Comparison of ENCODE assay signal across 22 mouse cellular contexts in genomic region chr3:126940452-126940851, GRCm38 (mm10).
DNase-seq lines count a peak whose midpoint lies in the region; ATAC-seq and TF ChIP-seq lines count a peak whose summit lies in the region.
"Had no signal": no experiment of that assay in that cellular context is flagged by ENCODE, and none has a peak within 500 bp of the region (broad histone marks: within the 10 kb centered on the region; RNA-seq: fewer than 3 reads in every experiment).

No protein-coding gene starts in this region.

- H3K9me3 ChIP-seq in liver, embryonic 15.5 days (replicated peaks) = no peaks in the 10 kb centered on the region
- no peaks in the 10 kb centered on the region for H3K9me3 ChIP-seq in liver, embryonic 11.5 days (ENCODE audit: control insufficient read depth, low read length)
- H3K9me3 ChIP-seq in midbrain, embryonic 11.5 days (ENCODE audit: control insufficient read depth, low read length) = no peaks in the 10 kb centered on the region; the same call in 1 of the 2 replicates
- no peaks in the 10 kb centered on the region for H3K9me3 ChIP-seq in midbrain, embryonic 15.5 days
- H3K9me3 ChIP-seq in liver, postnatal 0 days (ENCODE audit: low read length) = no peaks in the 10 kb centered on the region
- H3K9me3 ChIP-seq: forebrain, embryonic 10.5 days; forebrain, embryonic 13.5 days; hindbrain, embryonic 12.5 days; hindbrain, embryonic 15.5 days had no signal

- H3K27me3 ChIP-seq in liver, embryonic 15.5 days = no peaks in the 10 kb centered on the region
- H3K27me3 ChIP-seq in liver, embryonic 11.5 days (replicated peaks; ENCODE audit: control insufficient read depth, insufficient read depth, low read length) = no peaks in the 10 kb centered on the region
- H3K27me3 ChIP-seq in midbrain, embryonic 11.5 days (ENCODE audit: control insufficient read depth, insufficient read depth, low read length) = no peaks in the 10 kb centered on the region
- H3K27me3 ChIP-seq in midbrain, embryonic 15.5 days (replicated peaks) = no peaks in the 10 kb centered on the region
- H3K27me3 ChIP-seq in liver, postnatal 0 days (ENCODE audit: insufficient read depth, low read length) = no peaks in the 10 kb centered on the region
- H3K27me3 ChIP-seq: forebrain, embryonic 13.5 days; hindbrain, embryonic 12.5 days; hindbrain, embryonic 15.5 days had no signal

- H3K4me1 ChIP-seq in liver, embryonic 15.5 days (replicated peaks) = no peaks in the 10 kb centered on the region
- H3K4me1 ChIP-seq in liver, embryonic 11.5 days (replicated peaks; ENCODE audit: control insufficient read depth, insufficient read depth, low read length) = no peaks in the 10 kb centered on the region
- peaks cover 2% of the 10 kb centered on the region; the same call in 1 of the 2 replicates for H3K4me1 ChIP-seq in midbrain, embryonic 11.5 days (ENCODE audit: control insufficient read depth, insufficient read depth, low read length)
- H3K4me1 ChIP-seq in midbrain, embryonic 15.5 days = no peaks in the 10 kb centered on the region
- H3K4me1 ChIP-seq in liver, postnatal 0 days (ENCODE audit: insufficient read depth) = no peaks in the 10 kb centered on the region
- H3K4me1 ChIP-seq: forebrain, embryonic 13.5 days; hindbrain, embryonic 12.5 days; hindbrain, embryonic 15.5 days had no signal

- TF ChIP-seq EP300 in liver, postnatal 0 days (IDR thresholded peaks at IDR 0.05; ENCODE audit: low read depth) = no peak

- no peak for DNase-seq in liver, embryonic 11.5 days (ENCODE audit: low spot score)
- DNase-seq in midbrain, embryonic 11.5 days (ENCODE audit: low spot score, missing footprints) = no peak
- no peak for DNase-seq in liver, postnatal 0 days
- DNase-seq: adrenal gland, adult 2 months; adrenal gland, postnatal 14 days; cerebellum, adult 11 months; cerebellum, adult 2 months; cerebellum, postnatal 10 days; cerebellum, postnatal 36 days; gastrocnemius, adult 2 months; gastrocnemius, postnatal 14 days; heart, adult 11 months had no signal

- no peak overlapping the region for H3K4me2 ChIP-seq in liver, embryonic 15.5 days
- H3K4me2 ChIP-seq in liver, embryonic 11.5 days = no peak overlapping the region
- no peak overlapping the region for H3K4me2 ChIP-seq in midbrain, embryonic 11.5 days
- no peak overlapping the region for H3K4me2 ChIP-seq in midbrain, embryonic 15.5 days
- H3K4me2 ChIP-seq in liver, postnatal 0 days (ENCODE audit: low read depth, low read length) = no peak overlapping the region
- H3K4me2 ChIP-seq: forebrain, embryonic 13.5 days; heart, embryonic 11.5 days; hindbrain, embryonic 12.5 days; hindbrain, embryonic 15.5 days had no signal

- no peak overlapping the region for H3K4me3 ChIP-seq in liver, embryonic 15.5 days (replicated peaks)
- H3K4me3 ChIP-seq in liver, embryonic 11.5 days (ENCODE audit: low read depth, low read length) = no peak overlapping the region
- H3K4me3 ChIP-seq in midbrain, embryonic 11.5 days (ENCODE audit: low read depth, low read length) = no peak overlapping the region
- no peak overlapping the region for H3K4me3 ChIP-seq in midbrain, embryonic 15.5 days
- no peak overlapping the region for H3K4me3 ChIP-seq in liver, postnatal 0 days (ENCODE audit: low read depth, low read length)
- H3K4me3 ChIP-seq: forebrain, embryonic 10.5 days; forebrain, embryonic 13.5 days; gastrocnemius, adult 2 months; hindbrain, embryonic 12.5 days; hindbrain, embryonic 15.5 days had no signal

- 0 out of 2 replicates have a peak, but pooled peaks cover 3% of the 10 kb centered on the region for H3K36me3 ChIP-seq in liver, embryonic 15.5 days (replicated peaks)
- H3K36me3 ChIP-seq in liver, embryonic 11.5 days (ENCODE audit: control insufficient read depth, insufficient read depth, low read length) = no peaks in the 10 kb centered on the region
- H3K36me3 ChIP-seq in midbrain, embryonic 11.5 days (ENCODE audit: control insufficient read depth, insufficient read depth, low read length) = peaks cover 2% of the 10 kb centered on the region; the same call in 1 of the 2 replicates
- H3K36me3 ChIP-seq in midbrain, embryonic 15.5 days (replicated peaks) = peaks cover 67% of the 10 kb centered on the region
- no peaks in the 10 kb centered on the region for H3K36me3 ChIP-seq in liver, postnatal 0 days (replicated peaks; ENCODE audit: insufficient read depth, low read length)

- TF ChIP-seq CTCF in liver, postnatal 0 days (IDR thresholded peaks at IDR 0.05; ENCODE audit: low read depth) = no peak

- H3K27ac ChIP-seq in liver, embryonic 15.5 days (replicated peaks) = no peak overlapping the region
- H3K27ac ChIP-seq in liver, embryonic 11.5 days (ENCODE audit: low read depth, low read length) = no peak overlapping the region
- H3K27ac ChIP-seq in midbrain, embryonic 11.5 days (ENCODE audit: low read depth, low read length) = no peak overlapping the region
- H3K27ac ChIP-seq in midbrain, embryonic 15.5 days = no peak overlapping the region
- no peak overlapping the region for H3K27ac ChIP-seq in liver, postnatal 0 days (ENCODE audit: low read depth)
- H3K27ac ChIP-seq: forebrain, embryonic 10.5 days; forebrain, embryonic 13.5 days; gastrocnemius, adult 2 months; hindbrain, embryonic 12.5 days; hindbrain, embryonic 15.5 days had no signal

- ATAC-seq in liver, embryonic 15.5 days (ENCODE audit: insufficient read depth) = peak; percentile 12; the same call in 1 of the 2 replicates
- no peak; the same call in 1 of the 2 replicates for ATAC-seq in liver, embryonic 11.5 days (replicated peaks; ENCODE audit: low FRiP score)
- ATAC-seq in midbrain, embryonic 11.5 days (ENCODE audit: low FRiP score) = peak; percentile 33; the same call in 1 of the 2 replicates
- ATAC-seq in midbrain, embryonic 15.5 days (replicated peaks) = no peak
- ATAC-seq in liver, postnatal 0 days = peak; percentile 64; the same call in 1 of the 2 replicates
- ATAC-seq in frontal cortex, adult (ENCODE audit: low TSS enrichment) = no peak
- ATAC-seq: CD4-positive, CD25-positive, alpha-beta regulatory T cell, adult 4 months; forebrain, embryonic 13.5 days; forebrain, embryonic 16.5 days had no signal

- H3K9ac ChIP-seq in liver, embryonic 15.5 days = no peak overlapping the region
- no peak overlapping the region for H3K9ac ChIP-seq in liver, embryonic 11.5 days (ENCODE audit: low read depth, low read length)
- no peak overlapping the region for H3K9ac ChIP-seq in midbrain, embryonic 11.5 days (ENCODE audit: low read length)
- H3K9ac ChIP-seq in midbrain, embryonic 15.5 days = no peak overlapping the region
- H3K9ac ChIP-seq in liver, postnatal 0 days (replicated peaks) = no peak overlapping the region
- H3K9ac ChIP-seq: forebrain, embryonic 13.5 days; hindbrain, embryonic 12.5 days; hindbrain, embryonic 15.5 days had no signal

- 63% methylated on average over 5 of the region's 5 CpGs for WGBS in liver, embryonic 15.5 days (ENCODE audit: insufficient replicate concordance)
- 70% methylated on average over 5 of the region's 5 CpGs for WGBS in liver, embryonic 11.5 days
- WGBS in midbrain, embryonic 11.5 days = 20% methylated on average over 5 of the region's 5 CpGs
- 24% methylated on average over 5 of the region's 5 CpGs for WGBS in midbrain, embryonic 15.5 days
- 57% methylated on average over 5 of the region's 5 CpGs for WGBS in liver, postnatal 0 days (ENCODE audit: insufficient replicate concordance)

Comparison
In these comparisons a context has a peak if more than half of its experiments do, and no peak if none do; other contexts are left out.
1. ATAC-seq: peak in liver, embryonic 15.5 days (single experiment), midbrain, embryonic 11.5 days (single experiment) and liver, postnatal 0 days (single experiment); none in liver, embryonic 11.5 days (single experiment), midbrain, embryonic 15.5 days (single experiment) and frontal cortex, adult (single experiment).